Mouse (Mus musculus) left cerebral cortex, adult 9 months (tissue): ENCODE results near the gene Rae1.

ENCODE experiments used
- DNase-seq, 2 experiments: peaks; one replicate each; pipeline ENCODE4 v3.0.0; 2022; ENCODE audit warnings: low spot score in 2 of 2

Rae1 gene

DNA sequence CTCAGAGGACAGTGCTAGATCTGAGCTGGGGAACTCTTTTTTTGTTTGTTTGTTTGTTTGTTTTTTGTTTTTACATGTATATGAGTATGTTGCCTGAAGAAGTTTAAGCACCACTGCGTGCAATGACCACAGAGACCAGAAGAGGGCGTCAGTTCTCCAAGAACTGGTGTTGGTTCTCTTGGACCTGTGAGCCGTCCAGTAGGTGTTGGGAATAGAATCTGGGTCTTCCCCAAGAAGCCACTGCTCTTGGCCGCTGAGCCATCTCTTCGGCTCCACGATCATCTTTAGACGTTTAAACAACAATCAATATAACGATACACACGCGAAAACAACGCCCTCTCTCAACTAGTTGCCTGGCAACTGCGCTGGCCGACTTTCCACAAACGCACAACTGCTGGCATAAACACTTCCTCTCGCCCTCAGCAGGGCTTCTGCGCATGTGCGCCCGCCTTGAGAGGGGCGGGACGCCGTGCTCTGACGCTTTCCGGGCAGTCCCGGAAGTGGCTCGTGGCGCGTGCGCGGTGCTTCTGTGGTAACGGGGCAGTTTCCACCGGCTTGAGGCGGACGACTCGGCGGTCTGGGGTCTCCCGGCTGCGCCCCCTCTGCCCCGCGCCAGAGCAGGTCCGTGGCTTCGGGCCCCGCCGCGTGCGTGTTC lies at the start of gene Rae1:
TSS of gene Rae1 (plus strand) at position 488 of the 655 bp plus-strand sequence.
- DNase-seq, result peak; percentile 91 to 98

DNA sequence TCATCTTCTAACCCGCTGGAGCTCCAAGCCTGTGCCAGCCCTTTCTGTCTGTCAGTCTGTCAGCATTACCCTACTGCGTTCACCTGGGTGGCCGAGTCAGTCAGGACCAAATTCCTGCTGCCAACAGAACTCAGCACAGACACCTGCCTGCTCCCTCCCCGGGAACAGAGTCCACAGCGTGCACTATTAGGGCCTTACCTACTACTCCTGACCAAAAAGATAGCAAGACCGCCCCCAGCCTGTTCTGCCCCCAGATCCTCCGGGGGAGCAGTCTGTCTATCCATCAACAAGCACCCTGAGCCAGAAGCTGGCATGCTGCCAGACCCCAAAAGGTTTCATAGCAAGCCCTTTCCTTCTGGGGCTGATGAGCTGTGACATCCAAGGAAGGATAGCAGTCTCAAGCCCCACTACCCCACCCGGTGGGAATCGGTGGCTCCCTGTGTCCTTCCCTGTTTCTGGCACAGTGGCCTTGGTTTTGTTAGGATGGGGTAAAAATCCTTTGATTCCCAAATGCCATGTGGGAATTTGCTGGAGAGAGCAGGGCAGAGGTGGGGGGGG lies 49.7 kb upstream of the Rae1 start:
- DNase-seq, result no peak

DNA sequence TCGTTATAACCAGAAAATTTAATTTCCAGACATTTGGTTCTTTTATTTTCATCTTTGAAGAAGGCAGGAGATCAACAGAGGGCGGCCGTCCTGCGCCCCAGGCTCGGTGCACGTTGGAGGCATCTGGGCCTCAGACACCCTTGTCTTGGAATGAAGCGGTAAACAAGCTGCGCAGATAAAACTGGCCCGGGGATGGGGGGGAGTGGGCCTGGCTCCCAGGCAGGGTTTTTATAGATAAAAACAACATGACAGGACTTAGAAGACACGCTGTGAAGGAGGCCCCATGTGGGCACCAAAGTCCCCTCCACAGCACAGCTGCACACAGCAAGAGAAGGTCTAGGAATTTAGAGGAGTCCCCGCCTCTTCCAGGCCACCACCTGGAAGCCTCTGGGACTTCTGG lies 49.2 kb upstream of the Rae1 start:
- DNase-seq, result no peak

DNA sequence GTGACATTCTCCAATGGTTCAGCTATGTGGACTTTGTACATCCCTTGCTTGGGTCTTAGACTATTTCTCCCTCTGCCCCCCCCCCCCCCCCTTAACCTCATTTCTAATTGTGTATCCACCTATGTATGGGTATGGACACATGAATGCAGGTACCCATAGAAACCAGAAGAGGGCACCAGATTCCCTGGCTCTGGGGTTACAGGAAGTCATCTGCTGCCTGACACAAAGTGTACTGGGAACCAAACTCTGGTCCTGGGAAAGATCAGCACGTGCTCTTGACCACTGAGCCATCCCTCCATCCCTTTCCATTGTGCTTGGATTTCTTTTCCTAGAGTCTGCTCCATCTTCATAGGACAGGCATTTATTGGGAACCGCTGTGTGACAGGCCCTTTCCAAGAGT lies 47.9 kb upstream of the Rae1 start:
- no peak for DNase-seq

DNA sequence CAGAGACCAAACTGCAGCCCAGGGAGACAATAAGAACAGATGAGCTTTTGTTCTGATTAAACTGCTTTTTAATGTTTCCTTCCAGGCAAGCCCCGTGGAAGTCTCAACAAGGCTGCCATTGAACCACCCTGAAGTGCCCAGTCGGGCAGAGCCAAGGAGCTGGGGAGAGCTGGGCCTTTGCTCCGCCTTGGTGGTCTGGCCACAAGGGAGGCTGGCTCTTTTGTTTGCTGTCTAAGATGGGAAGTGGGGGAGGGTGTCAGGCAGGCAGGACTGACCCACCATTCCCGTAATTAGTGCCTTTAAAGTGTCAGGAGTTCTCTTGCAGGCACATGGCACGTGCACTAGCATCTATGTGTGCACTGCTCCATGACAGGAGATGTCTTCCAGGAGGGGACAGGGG lies 41.3 kb upstream of the Rae1 start:
- no peak for DNase-seq

DNA sequence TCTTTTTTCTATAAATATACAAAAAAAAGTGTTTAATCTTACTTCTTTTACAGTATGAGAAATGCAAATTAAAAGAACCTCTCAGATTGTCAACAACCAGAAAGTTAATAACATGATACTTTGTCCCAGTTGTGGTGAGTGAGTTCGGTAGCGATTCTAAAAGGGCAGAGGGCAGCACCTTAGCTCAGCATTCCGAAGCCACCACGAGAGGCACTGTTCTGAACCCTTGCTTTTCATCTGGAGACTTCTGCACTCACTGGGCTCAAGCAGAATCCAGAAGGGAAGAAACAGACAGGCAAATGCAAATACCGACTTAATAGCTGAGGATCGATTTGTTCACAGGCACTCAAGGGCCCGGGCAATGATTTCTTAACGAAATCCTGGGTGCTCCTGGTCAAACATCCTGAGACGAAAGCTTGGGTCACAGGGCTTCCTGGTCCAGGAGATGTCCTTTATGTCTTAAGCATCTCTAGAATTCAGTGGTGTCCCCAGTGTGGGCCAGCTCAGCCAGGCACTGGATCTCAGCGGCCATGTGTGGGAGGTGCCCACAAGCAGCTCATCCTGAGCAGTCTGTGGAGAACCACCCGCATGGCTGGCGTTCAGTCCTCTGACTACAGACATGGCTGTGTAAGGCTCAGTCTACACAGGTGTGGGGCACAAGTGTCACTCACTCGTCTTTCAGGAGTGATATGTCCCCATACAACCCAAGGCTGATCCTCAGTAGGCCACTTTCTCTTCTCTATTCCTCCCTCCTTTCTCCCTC lies 40.7 kb upstream of the Rae1 start:
- no peak for DNase-seq

DNA sequence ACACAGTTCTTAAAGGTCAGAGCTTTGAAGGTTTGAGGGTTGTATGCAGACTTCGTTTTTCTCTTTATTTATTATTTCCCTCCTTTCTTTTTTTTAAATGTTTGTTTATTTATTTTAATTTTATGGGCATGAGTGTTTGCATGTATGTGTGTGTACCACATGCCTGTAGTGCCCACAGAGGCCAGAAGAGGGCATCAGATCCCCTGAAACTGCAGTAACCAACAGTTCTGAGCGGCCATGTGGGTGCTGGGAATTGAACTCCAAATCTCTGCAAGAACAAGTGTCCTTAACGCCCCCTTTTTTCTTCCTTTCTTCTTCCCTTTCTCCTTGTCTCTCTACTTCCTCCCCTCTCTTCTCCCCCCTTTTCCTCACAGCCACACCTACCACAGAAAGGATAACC lies 39.6 kb upstream of the Rae1 start:
- DNase-seq, result no peak

DNA sequence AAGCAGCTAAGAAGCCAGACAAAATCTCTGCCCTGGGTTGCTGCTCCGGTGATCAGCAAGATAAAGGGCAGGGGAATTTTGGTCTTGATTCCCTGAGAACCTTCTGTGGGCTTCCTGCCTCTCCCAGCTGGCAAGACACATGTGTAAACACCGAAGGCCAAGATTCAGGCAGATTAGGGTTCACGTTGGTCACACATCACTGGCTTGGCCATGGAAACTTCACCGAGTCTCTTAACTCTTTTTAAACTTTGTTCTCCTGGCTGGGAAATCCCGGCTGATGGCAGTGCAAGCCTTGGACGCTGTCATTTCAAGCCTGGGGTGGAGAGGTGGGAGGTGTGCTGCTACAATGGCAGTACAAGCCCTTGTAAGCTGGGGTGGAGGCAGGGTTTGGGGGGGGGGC lies 38.7 kb upstream of the Rae1 start:
- no peak for DNase-seq

DNA sequence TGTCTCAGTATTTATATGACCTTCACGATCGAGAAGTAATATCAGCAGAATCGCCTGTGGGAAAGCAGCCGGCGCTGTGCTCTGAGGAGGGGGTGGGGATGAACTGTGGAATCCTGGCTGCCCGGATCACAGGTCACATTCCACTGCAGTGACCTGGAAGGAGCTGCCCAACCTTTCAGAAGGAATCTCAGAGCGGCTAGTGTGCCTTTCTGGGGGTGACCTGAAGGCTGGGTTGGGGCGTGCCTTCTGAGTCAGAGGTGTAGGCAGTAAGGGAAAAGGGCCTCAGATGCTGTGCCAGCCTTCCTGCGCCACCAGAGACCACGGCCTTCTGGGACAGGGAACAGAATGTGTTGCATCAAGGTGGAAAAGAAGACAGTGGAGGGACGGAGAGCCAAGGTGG lies 34.7 kb upstream of the Rae1 start:
- no peak for DNase-seq

DNA sequence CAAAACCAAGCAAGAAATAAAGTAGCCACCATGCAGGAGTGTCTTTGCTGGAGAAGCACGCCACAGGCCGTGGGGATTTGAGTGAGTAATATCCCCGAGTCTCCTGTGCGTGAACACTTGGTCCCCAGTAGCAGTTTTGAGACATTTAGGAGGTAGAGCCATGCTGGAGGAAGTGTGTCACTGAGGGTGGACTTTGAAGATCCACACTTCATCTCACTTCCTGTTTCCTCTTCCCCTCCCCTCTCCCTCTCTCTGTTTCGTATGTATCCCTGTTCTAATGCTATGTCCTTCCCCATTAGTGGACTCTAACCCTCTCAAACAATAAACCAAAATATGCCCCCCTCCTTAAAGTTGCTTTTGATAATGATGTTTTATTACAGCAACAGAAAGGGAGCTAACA lies 33.4 kb upstream of the Rae1 start:
- no peak for DNase-seq

DNA sequence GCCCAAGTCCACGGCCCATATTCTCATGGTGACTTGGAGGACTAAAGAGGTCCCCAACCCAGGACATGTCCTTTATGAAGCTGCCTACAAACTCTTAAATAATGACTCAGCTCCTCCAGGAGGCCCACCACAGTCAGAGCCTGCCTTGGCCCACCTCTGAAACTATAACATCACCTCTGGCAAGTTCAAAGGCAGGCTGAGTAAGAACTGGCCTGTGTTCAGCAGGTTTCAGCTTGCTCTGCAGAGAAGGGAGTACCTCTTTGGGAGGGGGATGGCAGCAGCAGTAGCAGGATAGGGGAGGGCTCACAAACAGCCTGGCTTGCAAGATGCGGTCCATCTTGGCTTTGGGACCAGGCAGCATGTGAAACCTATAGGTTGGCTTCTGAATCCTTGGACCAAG lies 28.1 kb upstream of the Rae1 start:
- no peak for DNase-seq

DNA sequence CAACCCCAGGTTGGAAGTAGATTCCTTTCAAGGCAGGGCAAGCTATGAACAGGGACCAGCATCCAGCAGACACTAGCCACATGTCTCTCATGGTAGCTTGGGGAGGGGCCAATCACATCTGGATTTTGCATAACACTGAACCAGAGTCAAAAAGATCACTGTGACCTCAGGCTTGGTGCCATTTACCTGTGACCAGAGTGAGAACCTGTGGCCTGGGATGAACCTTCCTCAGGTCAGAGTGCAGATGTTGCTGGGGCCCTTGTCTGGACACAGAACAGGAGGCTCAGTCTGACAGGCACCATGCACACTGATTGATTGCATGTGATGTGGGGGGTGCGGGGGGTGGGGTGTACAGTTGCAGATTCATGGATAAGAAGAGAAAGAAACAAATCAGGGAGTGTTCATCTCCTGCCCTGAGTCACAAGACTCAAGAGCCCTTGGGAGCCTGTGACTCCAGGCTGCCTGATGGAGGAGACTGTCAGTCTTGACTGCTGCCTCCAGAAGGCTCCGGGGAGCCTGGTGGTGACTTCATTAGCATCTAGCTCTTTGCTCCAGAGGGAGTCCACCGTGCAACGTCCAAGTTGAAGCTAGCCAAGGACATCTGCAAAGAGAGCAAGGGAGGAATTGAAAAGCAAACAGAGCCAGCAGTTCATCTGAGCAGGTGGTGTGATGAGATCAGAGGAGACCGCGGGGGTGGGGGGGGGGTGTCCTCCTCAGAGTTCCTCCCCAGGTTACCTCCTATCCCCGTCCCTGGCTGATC lies 25.9 kb upstream of the Rae1 start:
- no peak for DNase-seq

DNA sequence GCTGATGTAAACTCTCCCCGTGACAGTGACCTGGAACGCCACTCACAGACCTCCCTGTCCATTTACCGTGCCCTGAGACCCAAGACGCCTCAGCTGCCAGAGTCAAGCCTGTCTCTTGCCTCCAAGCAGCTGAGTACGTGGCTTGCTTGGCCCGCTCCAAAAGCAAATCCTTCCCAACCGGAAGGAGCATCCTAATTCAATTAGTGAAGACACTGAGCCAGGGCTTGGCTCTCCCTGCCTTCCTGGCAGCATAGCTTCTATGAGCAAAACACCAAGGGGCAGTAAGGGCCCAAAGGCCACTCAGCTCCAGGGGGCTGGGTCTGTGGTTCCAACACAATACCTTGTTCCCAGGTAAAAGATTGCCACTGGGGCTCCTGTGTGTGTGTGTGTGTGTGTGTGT lies 25.2 kb upstream of the Rae1 start:
- no peak for DNase-seq

DNA sequence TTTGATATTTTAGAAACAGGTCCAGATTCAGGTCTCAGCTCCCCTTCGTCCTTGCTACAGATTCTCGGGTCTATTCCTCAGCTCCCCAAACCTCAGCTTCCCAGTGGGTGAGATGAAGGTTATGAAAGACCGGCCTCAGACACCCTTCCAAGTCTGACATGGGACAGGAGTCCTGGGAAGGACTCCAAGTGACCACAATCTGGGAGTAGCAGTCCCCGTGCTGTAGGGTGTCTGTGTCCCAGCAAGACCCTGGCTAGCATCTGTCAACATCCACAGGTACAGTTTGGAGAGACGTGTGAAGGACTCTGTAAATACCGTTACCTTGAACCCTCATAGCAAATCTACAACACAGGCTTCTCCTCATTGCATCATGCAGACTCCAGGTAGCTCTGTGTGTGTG lies 24.8 kb upstream of the Rae1 start:
- DNase-seq, result no peak

DNA sequence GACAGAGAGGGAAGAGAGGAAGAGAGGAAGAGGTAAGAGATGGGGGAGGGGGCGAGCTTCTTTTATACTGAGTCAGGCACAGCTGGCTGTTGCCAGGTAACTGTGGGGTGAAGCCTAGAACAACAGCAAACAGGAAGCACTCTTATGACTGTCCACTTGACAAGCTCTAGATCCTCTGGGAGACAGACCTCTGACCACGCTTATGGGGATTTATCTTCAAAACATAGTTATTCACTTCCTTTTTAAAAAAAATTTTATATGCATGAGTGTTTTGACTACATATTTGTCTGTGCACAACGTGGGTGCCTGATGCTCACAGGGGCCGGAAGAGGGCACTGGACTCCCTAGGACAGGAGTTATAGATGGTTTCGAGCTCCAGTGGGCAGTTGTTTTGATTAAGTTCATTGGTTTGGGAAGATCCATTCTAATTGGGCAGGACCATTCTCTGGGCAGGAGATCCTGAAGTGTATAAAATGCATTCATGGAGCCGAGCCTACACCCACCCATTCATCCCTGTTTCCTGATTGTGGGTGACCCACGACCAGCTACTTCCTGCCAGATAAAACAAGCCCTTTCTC lies 23.2 kb upstream of the Rae1 start:
- DNase-seq, result no peak

DNA sequence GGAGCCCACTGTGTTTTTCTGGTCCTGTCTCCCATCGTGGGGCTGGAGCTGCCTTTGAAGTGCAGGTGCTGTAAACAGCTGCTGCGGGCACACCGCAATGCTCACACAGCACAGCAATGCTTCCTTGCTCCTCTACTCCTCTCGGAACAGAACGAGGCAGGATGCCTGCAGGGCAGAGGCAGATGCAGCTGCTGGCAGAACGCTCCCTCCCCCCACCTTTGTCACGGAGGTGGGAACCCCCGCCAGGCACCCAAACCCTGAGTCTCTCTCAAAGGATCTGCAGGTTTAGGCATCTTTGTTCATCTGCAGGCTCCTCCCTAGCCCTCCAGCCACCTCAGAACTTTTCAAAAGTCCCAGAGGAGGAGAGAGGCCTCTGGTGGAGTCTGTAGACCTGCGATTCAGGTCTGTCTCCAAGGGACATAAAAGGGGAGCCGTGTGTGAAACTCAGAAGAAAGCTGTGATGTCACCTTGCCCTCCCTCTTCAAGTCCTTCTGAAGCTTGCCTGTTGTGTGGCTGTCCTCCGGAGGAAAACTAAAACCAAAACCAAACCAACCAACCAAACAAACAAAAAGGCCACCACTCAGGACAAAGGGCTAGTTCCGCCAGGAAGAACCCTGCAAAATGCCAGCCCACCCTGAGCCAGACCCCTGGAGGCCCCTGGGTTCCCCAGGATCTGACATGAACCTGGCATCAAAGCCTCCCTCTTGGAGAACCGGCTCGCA lies 22.3 kb upstream of the Rae1 start, which contains the start of gene Spo11:
TSS of gene Spo11 (plus strand) at position 292 of the 722 bp plus-strand sequence.
- DNase-seq, result no peak

DNA sequence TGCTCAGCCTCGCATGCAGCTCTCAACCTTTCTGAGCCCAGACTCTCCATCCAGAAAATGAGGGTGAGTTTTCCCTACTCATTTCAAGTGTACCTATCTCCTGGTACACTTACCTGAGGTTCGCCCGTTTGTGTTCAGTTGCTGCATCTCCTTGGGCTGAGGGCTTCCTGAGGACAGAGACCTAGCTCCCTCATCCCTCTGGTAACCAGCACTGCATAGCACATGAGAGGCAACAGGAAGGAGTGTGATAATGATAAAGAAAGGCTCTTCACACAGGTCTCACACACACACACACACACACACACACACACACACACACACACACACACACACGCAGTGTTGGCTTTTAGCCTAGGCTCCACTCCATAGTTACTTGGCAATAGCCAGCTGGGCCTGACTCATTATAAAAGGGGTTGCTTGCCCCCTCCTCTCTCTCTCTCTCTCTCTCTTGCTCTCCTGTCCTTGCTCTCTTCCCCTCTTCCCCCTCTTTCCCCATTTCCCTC lies 21.7 kb upstream of the Rae1 start:
- no peak for DNase-seq

DNA sequence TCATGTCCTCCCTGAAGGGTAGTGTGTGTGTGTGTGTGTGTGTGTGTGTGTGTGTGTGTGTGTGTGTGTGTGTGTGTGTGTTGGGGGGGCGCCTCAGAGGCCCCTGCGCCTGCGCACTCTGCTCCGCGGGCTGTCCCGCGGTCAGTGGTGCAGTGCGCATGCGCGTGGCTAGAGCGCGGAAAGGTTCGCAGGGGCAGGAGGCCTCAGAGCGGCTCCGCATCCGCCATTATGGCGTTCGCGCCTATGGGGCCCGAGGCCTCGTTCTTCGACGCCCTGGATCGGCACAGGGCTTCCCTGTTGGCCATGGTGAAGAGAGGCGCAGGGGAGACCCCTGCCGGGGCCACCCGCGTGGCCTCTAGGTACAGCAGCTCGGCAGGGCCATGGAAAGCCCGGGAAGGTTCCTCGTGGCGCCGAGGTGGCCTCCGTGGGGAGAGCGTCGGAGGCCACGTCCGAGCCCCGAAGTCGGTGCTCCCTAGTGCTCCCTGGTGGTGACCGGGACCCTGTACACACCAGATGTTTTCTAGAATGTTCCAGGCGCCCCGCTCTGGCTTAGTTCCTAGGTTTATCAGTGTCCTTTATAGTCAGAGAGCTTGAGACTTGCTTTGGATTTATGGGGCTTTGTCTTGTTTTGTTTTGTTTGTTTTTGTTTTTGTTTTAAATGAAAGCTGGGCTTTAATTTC lies 20.1 kb upstream of the Rae1 start:
- no peak for DNase-seq

DNA sequence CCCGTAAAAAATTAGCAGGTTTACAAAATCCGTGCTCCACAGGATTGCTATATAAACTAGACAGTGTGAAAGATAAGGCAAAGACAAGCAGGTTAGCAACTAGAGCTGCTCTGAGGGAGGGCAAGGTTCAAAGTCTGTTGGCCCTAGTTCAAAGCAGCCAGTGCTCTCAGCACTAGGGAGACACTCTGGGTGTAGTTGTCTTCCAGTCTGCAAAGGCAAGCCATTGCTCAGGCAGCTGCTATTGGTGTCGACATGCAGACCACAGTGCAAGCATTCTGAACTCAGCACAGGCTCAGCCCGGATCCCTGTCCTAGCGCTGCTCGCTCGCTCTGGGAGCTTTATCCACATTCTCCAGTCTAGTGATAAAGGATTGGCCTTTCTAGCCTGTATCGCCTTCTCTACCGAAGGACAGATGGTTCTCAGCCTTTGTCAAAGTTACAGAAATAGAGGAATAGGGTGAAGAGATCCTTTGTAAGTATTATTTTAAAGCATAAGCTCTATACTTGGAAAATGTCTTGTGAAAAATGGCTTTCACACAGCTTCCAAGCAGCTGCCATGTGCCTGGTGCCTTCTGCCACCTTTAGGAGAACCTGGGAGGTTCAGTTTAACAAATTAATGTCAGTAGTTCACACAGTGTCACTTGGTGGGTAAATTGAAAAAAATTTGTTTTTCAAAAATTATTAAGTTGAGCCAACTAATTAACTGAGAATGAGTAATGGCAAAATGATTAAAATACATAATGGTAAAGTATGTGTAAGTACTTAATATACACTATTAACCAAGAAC lies 16.9 kb upstream of the Rae1 start:
- no peak for DNase-seq

DNA sequence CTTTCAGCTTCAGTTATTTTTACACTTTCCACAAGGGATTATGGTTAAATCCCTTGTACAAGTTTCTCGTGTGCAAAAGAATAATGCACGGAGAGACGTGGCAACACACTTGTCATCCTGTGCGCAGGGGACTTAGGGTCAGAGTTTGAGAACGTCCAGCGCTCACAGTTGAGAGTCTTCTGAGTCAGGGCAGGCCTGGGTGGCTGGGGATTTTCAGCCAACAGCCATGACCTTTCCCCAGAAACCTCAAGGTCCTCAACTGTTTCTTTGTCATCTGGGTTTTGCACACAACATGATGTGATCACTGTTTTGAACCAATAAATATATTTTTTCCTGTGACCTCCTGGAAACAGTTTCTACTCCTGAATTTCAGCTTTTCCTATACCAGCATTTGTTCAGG lies 9.8 kb upstream of the Rae1 start:
- DNase-seq, result no peak
